16 mouse cellular contexts compared by ENCODE assay signal in genomic region chr14:29273890-29274289, GRCm38 (mm10).
"Had no signal": no experiment of that assay in that cellular context is flagged by ENCODE, and none has a peak within 500 bp of the region (broad histone marks: within the 10 kb centered on the region; RNA-seq: fewer than 3 reads in every experiment).

No protein-coding gene starts in this region.

- DNase-seq: heart, postnatal 10 days; heart, postnatal 14 days; heart, postnatal 36 days; heart, postnatal 4 days; kidney, adult 11 months; kidney, adult 18-20 months; kidney, adult 2 months; kidney, adult 8-10 months; kidney, adult 9 months; kidney, postnatal 10 days; kidney, postnatal 14 days; kidney, postnatal 25 days; kidney, postnatal 36 days; kidney, postnatal 4 days; layer of hippocampus, adult 9-11 months; layer of hippocampus, postnatal 36 days had no signal
